Comparison of ENCODE assay signal across 1 mouse cellular context in the genomic region with DNA sequence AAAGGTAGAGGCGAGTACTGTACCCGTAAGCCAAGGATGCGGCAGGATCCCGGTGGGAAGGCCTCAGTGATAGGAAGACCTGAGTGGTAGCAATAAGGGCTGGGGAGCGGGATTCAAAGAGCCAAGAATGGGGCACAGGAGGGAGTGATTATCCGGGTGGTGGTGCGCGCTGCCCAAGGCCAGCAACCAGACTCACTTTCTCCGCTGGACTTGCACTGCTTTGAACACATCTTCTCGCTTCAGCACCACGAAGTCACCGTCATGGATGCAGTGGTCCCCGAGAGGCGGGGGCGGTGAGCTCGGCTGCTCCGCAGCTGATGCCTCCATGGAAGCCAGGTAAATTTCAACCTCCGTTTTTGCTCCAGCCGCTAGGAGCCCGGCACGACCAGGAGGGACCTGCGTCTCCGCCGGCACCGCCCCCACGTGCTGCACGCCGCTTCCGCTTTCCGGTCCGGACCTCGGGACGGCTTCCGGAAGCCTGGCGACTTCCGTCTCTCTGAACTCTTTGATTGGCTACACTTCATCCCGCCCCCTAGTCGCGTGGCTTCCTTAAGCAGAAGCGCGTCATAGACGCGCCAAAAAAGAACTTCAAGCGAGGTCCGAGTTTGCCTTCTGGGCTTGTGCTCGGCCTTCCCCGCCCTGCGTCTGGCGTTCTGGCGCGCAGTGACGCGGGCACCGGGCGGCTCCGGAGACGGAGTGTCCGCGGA.
TF ChIP-seq lines count a peak whose summit lies in the region.

Gene Trmt6, minus strand, starts transcription at position 448 of the 707 bp plus-strand sequence.
Gene Mcm8, plus strand, starts transcription at position 534 of the 707 bp plus-strand sequence.

TF ChIP-seq in CH12.LX, 34 proteins besides CTCF, POLR2A, EP300 and RAD21 (continued from another document):
- TF ChIP-seq MEF2A (IDR thresholded peaks at IDR 0.05; ENCODE audit: borderline replicate concordance, low read depth, low read length) (peak; percentile 54; the same call in 1 of the 2 replicates), KAT2A (IDR thresholded peaks at IDR 0.05; ENCODE audit: insufficient replicate concordance, low read length) (peak; percentile 92), E2F4 (IDR thresholded peaks at IDR 0.05; ENCODE audit: insufficient replicate concordance, low read depth, low read length) (peak; percentile 95), JUND (conservative IDR thresholded peaks at IDR 0.05; ENCODE audit: low read depth, low read length) (no peak), NRF1 (IDR thresholded peaks at IDR 0.05; ENCODE audit: low read depth, low read length) (peak; percentile 35), MXI1 (IDR thresholded peaks at IDR 0.05; ENCODE audit: low read depth, low read length) (peak; percentile 100), GABPA (IDR thresholded peaks at IDR 0.05; ENCODE audit: insufficient replicate concordance, low read depth, low read length) (peak; percentile 26; the same call in 1 of the 2 replicates), MAX (IDR thresholded peaks at IDR 0.05; ENCODE audit: low read length) (peak; percentile 97), MAFK (IDR thresholded peaks at IDR 0.05; ENCODE audit: insufficient replicate concordance, low read length) (no peak), ZNF384 (IDR thresholded peaks at IDR 0.05; ENCODE audit: low read depth, low read length) (no peak), PAX5 (IDR thresholded peaks at IDR 0.05; ENCODE audit: low read length) (no peak), ZMIZ1 (IDR thresholded peaks at IDR 0.05; ENCODE audit: low read depth, low read length) (no peak; the same call in none of the 2 replicates), ETS1 (conservative IDR thresholded peaks at IDR 0.05; ENCODE audit: low read depth, low read length) (0 out of 2 replicates have a peak, but pooled peaks have one; percentile 29), NELFE (IDR thresholded peaks at IDR 0.05; ENCODE audit: low read depth, low read length) (peak; percentile 83), JUN (IDR thresholded peaks at IDR 0.05; ENCODE audit: insufficient read depth, low read depth, low read length) (no peak), MAZ (IDR thresholded peaks at IDR 0.05; ENCODE audit: low read depth, low read length) (peak; percentile 51; the same call in 1 of the 2 replicates), IRF4 (IDR thresholded peaks at IDR 0.05; ENCODE audit: low read depth, low read length) (peak; percentile 51; the same call in 1 of the 2 replicates), SMC3 (IDR thresholded peaks at IDR 0.05; ENCODE audit: low read depth, low read length) (no peak), RCOR1 (conservative IDR thresholded peaks at IDR 0.05; ENCODE audit: low read depth, low read length) (no peak), UBTF (IDR thresholded peaks at IDR 0.05; ENCODE audit: low read depth, low read length) (peak; percentile 55; the same call in 1 of the 2 replicates), ZKSCAN1 (IDR thresholded peaks at IDR 0.05; ENCODE audit: borderline replicate concordance, low read depth, low read length) (no peak), POLR2AphosphoS2 (IDR thresholded peaks at IDR 0.05; ENCODE audit: low read depth, low read length) (peak; percentile 57; the same call in 1 of the 2 replicates), TCF12 (IDR thresholded peaks at IDR 0.05; ENCODE audit: low read depth, low read length) (peak; percentile 70), CHD2 (IDR thresholded peaks at IDR 0.05; ENCODE audit: low read length) (peak; percentile 62; the same call in 1 of the 2 replicates), CHD1 (IDR thresholded peaks at IDR 0.05; ENCODE audit: low read depth, low read length) (no peak), SIN3A (IDR thresholded peaks at IDR 0.05; ENCODE audit: low read length) (peak; percentile 99), USF1 (IDR thresholded peaks at IDR 0.05; ENCODE audit: low read depth, low read length) (peak; percentile 83)
TF ChIP-seq in CH12.LX: peak in this region for 23.
